Mouse (Mus musculus) kidney, embryonic 16.5 days (tissue): Measurements from ENCODE around the gene Fgfr2. TPM values are rescaled to one million over a fixed set of nuclear protein-coding genes. Genes with fewer than 3 reads are reported as not detected.

ENCODE experiments used
- ATAC-seq: fragments of 200-750 bp; cut with Nextera tagmentation; 2 replicates; pipeline ENCODE4 v1.8.0; 2017; ENCODE audit warnings: moderate TSS enrichment; ENCODE audit not compliant: low FRiP score, low TSS enrichment
- H3K27ac ChIP-seq: fragments of 300-500 bp; sonication (generic); 2 replicates; pipeline ENCODE4 v1.5.1; 2014; ENCODE audit warnings: low read length
- H3K27me3 ChIP-seq: fragments of 300-500 bp; sonication (generic); 2 replicates; pipeline ENCODE4 v1.6.1; 2014; ENCODE audit warnings: low read length, control low read depth, mixed read lengths; ENCODE audit not compliant: insufficient read depth
- H3K36me3 ChIP-seq: fragments of 300-500 bp; sonication (generic); 2 replicates; pipeline ENCODE4 v1.6.1; 2014; ENCODE audit warnings: low read length, control low read depth, mixed read lengths; ENCODE audit not compliant: insufficient read depth
- H3K4me1 ChIP-seq: fragments of 300-500 bp; sonication (generic); 2 replicates; pipeline ENCODE4 v1.6.1; 2014; ENCODE audit warnings: low read length, control low read depth, mixed read lengths; ENCODE audit not compliant: insufficient read depth
- H3K4me2 ChIP-seq: fragments of 300-500 bp; sonication (generic); replicated peaks from 2 replicates; pipeline ENCODE4 v1.6.1; 2014; ENCODE audit warnings: low read depth, low read length
- H3K4me3 ChIP-seq: fragments of 300-500 bp; sonication (generic); 2 replicates; pipeline ENCODE4 v1.5.1; 2014; ENCODE audit warnings: mild to moderate bottlenecking, low read length
- H3K9ac ChIP-seq: fragments of 300-500 bp; sonication (generic); replicated peaks from 2 replicates; pipeline ENCODE4 v1.6.1; 2014; ENCODE audit warnings: low read length
- H3K9me3 ChIP-seq: fragments of 300-500 bp; sonication (generic); 2 replicates; pipeline ENCODE4 v1.6.1; 2016; ENCODE audit warnings: low read length, control low read depth
- WGBS: fragments of 180-500 bp; shearing (Covaris S2); extraction: QIAGEN DNeasy Blood & Tissue Kit; methylation state at CpG from one replicate; pipeline ENCODE4 v1.1.7; 2014; 5-methylcytosine and 5-hydroxymethylcytosine counted together
- polyA plus RNA-seq: library from polyadenylated mRNA; unstranded; fragments of >200 nt; fragmentation: Nextera tagmentation; extraction: Ambion mirVana; gene quantifications from 2 replicates; pipeline ENCODE4 v1.2.1, GENCODE M21; 2015

The Fgfr2 gene
- polyA plus RNA-seq, 1 experiment from 2014 or later = 118 TPM

- Histone ChIP-seq H3K27ac (no peak overlapping the region), H3K9me3 (no peaks in the 10 kb centered on the region), H3K36me3 (no peaks in the 10 kb centered on the region), H3K9ac (no peak overlapping the region), H3K4me2 (no peak overlapping the region), H3K4me1 (no peaks in the 10 kb centered on the region), H3K4me3 (no peak overlapping the region), H3K27me3 (no peaks in the 10 kb centered on the region)
- no peak for ATAC-seq
- WGBS = 87% methylated on average over 4 of the region's 4 CpGs
Observed at GRCm38 (mm10) chr7:131264251-131264650, 1858.9 kb downstream of the Fgfr2 start.

GRCm38 (mm10) chr7:131260946-131261345, 1862.2 kb downstream of the Fgfr2 start:
- H3K4me3 ChIP-seq = no peak overlapping the region
- H3K9ac ChIP-seq = no peak overlapping the region
- WGBS = 37% methylated on average over 6 of the region's 6 CpGs
- ATAC-seq = no peak
- H3K27ac ChIP-seq = no peak overlapping the region
- no peaks in the 10 kb centered on the region for H3K27me3 ChIP-seq
- no peaks in the 10 kb centered on the region for H3K36me3 ChIP-seq
- no peaks in the 10 kb centered on the region for H3K9me3 ChIP-seq
- H3K4me1 ChIP-seq = no peaks in the 10 kb centered on the region
- H3K4me2 ChIP-seq = no peak overlapping the region

- Histone ChIP-seq H3K4me1 (no peaks in the 10 kb centered on the region), H3K36me3 (no peaks in the 10 kb centered on the region), H3K9ac (no peak overlapping the region), H3K4me3 (no peak overlapping the region), H3K9me3 (no peaks in the 10 kb centered on the region), H3K27me3 (no peaks in the 10 kb centered on the region), H3K4me2 (no peak overlapping the region), H3K27ac (no peak overlapping the region)
- 73% methylated on average over 1 of the region's 1 CpGs for WGBS
- ATAC-seq = no peak
Observed at GRCm38 (mm10) chr7:131257309-131257708, 1865.8 kb downstream of the Fgfr2 start.

- no peaks in the 10 kb centered on the region for H3K27me3 ChIP-seq
- H3K36me3 ChIP-seq = no peaks in the 10 kb centered on the region
- H3K4me1 ChIP-seq = no peaks in the 10 kb centered on the region
- no peaks in the 10 kb centered on the region for H3K9me3 ChIP-seq
- 94% methylated on average over 5 of the region's 5 CpGs for WGBS
- H3K4me2 ChIP-seq = no peak overlapping the region
- no peak overlapping the region for H3K27ac ChIP-seq
- no peak for ATAC-seq
- no peak overlapping the region for H3K4me3 ChIP-seq
- no peak overlapping the region for H3K9ac ChIP-seq
Observed at GRCm38 (mm10) chr7:131256841-131257240, 1866.3 kb downstream of the Fgfr2 start.

- Histone ChIP-seq H3K4me1 (no peaks in the 10 kb centered on the region), H3K4me3 (no peak overlapping the region), H3K27ac (no peak overlapping the region), H3K9me3 (no peaks in the 10 kb centered on the region), H3K27me3 (no peaks in the 10 kb centered on the region), H3K9ac (no peak overlapping the region), H3K36me3 (no peaks in the 10 kb centered on the region), H3K4me2 (no peak overlapping the region)
- 11% methylated on average over 1 of the region's 1 CpGs for WGBS
- ATAC-seq = no peak
Observed at GRCm38 (mm10) chr7:131244993-131245392, 1878.2 kb downstream of the Fgfr2 start.

- no peaks in the 10 kb centered on the region for H3K36me3 ChIP-seq
- no peak for ATAC-seq
Observed at GRCm38 (mm10) chr7:131236091-131236490, 1887.1 kb downstream of the Fgfr2 start.

GRCm38 (mm10) chr7:131223086-131223485, 1900.1 kb downstream of the Fgfr2 start:
- H3K4me1 ChIP-seq = no peaks in the 10 kb centered on the region
- H3K4me3 ChIP-seq = no peak overlapping the region
- H3K9ac ChIP-seq = no peak overlapping the region
- H3K9me3 ChIP-seq = no peaks in the 10 kb centered on the region
- H3K4me2 ChIP-seq = no peak overlapping the region
- H3K36me3 ChIP-seq = no peaks in the 10 kb centered on the region
- H3K27me3 ChIP-seq = no peaks in the 10 kb centered on the region
- 71% methylated on average over 5 of the region's 5 CpGs for WGBS
- H3K27ac ChIP-seq = no peak overlapping the region
- ATAC-seq = no peak

More at GRCm38 (mm10) chr7:131236091-131236490, 1887.1 kb downstream of the Fgfr2 start:
- Histone ChIP-seq H3K9me3 (no peaks in the 10 kb centered on the region), H3K27me3 (no peaks in the 10 kb centered on the region), H3K4me1 (no peaks in the 10 kb centered on the region), H3K9ac (no peak overlapping the region), H3K27ac (no peak overlapping the region), H3K4me3 (no peak overlapping the region), H3K4me2 (no peak overlapping the region)

GRCm38 (mm10) chr7:131187996-131188395, 1935.2 kb downstream of the Fgfr2 start:
- no peak for ATAC-seq
- no peaks in the 10 kb centered on the region for H3K9me3 ChIP-seq
- H3K4me2 ChIP-seq = no peak overlapping the region
- no peak overlapping the region for H3K27ac ChIP-seq
- no peaks in the 10 kb centered on the region for H3K36me3 ChIP-seq
- 95% methylated on average over 14 of the region's 14 CpGs for WGBS
- no peak overlapping the region for H3K4me3 ChIP-seq
- H3K4me1 ChIP-seq = no peaks in the 10 kb centered on the region
- H3K9ac ChIP-seq = no peak overlapping the region
- no peaks in the 10 kb centered on the region for H3K27me3 ChIP-seq

GRCm38 (mm10) chr7:131187047-131187446, 1936.1 kb downstream of the Fgfr2 start:
- Histone ChIP-seq H3K27ac (no peak overlapping the region), H3K9ac (no peak overlapping the region), H3K27me3 (no peaks in the 10 kb centered on the region), H3K36me3 (no peaks in the 10 kb centered on the region), H3K4me1 (no peaks in the 10 kb centered on the region), H3K9me3 (no peaks in the 10 kb centered on the region), H3K4me3 (no peak overlapping the region), H3K4me2 (no peak overlapping the region)
- 48% methylated on average over 8 of the region's 8 CpGs for WGBS
- ATAC-seq = no peak

GRCm38 (mm10) chr7:131184339-131184738, 1938.8 kb downstream of the Fgfr2 start:
- Histone ChIP-seq H3K4me3 (no peak overlapping the region), H3K27me3 (no peaks in the 10 kb centered on the region), H3K9me3 (no peaks in the 10 kb centered on the region), H3K27ac (no peak overlapping the region), H3K9ac (no peak overlapping the region), H3K4me2 (no peak overlapping the region), H3K4me1 (no peaks in the 10 kb centered on the region), H3K36me3 (no peaks in the 10 kb centered on the region)
- ATAC-seq = no peak
- WGBS = 35% methylated on average over 8 of the region's 8 CpGs

GRCm38 (mm10) chr7:131182685-131183084, 1940.5 kb downstream of the Fgfr2 start:
- H3K36me3 ChIP-seq = no peaks in the 10 kb centered on the region
- no peaks in the 10 kb centered on the region for H3K9me3 ChIP-seq
- H3K27me3 ChIP-seq = no peaks in the 10 kb centered on the region
- no peak overlapping the region for H3K4me2 ChIP-seq
- WGBS = 40% methylated on average over 4 of the region's 4 CpGs
- no peaks in the 10 kb centered on the region for H3K4me1 ChIP-seq
- no peak for ATAC-seq
- H3K4me3 ChIP-seq = no peak overlapping the region
- H3K27ac ChIP-seq = no peak overlapping the region
- H3K9ac ChIP-seq = no peak overlapping the region
